Mouse (Mus musculus) testis, adult 2 months (tissue): Measurements from ENCODE around the gene C2cd4a.

Experiments
- CTCF ChIP-seq: fragments of 200-500 bp; IDR thresholded peaks from 2 replicates; pipeline ENCODE4 v1.5.1; 2012; ENCODE audit warnings: low read depth, mild to moderate bottlenecking, inconsistent platforms, low read length, moderate library complexity; ENCODE audit not compliant: control insufficient read depth, insufficient read depth, insufficient replicate concordance
- POLR2A ChIP-seq: fragments of 200-500 bp; IDR thresholded peaks from 2 replicates; pipeline ENCODE4 v1.6.1; 2012; ENCODE audit warnings: low read depth, mild to moderate bottlenecking, inconsistent platforms, low read length, moderate library complexity; ENCODE audit not compliant: control insufficient read depth

DNA sequence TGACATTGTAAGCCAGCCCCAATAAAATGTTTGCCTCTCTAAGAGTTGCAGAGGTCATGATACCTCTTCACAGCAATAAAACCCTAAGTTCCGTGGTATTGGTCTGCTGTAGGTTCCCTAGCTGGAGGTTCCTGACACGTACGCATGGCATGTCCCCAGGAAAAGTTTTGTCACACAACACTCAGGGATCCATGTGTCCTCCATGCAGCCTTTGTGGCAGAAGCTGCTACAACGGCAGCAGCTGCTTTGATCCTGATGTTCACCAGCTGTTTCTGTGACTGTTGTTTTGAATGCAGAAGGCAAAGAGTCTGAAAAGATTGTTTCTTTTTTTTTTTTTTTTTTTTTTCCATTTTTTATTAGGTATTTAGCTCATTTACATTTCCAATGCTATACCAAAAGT lies 19.0 kb downstream of the C2cd4a start:
- TF ChIP-seq CTCF (no peak), POLR2A (no peak)
